Mouse (Mus musculus): ENCODE measurements around the gene Olfr1211. TPM values are rescaled to one million over a fixed set of nuclear protein-coding genes. Genes with fewer than 3 reads are reported as not detected.

Olfr1211 gene
- polyA plus RNA-seq (2015; fragmentation: Nextera tagmentation; extraction: Ambion mirVana), result not detected in 2 replicates

DNA sequence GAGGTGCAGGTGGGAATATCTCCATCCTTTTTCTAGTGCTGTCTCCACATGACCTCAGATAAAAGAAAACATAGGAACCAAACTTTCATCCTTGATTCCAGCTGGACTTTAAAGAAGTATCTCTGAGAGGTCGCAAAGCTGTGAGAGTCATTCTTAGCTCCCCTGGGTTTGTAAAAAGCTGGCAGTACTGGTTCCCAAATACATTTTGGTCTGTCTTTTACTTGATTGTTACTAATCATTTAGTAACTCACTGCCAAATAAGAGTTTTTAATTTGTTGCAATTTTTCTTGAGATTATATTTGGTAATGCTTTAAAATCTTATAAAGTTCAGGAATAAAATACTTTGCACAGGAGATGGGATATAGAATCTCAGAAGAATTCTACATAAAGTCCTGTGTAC is at the start of gene Olfr1211:
TSS of gene Olfr1211 (minus strand) at position 101 of the 400 bp plus-strand sequence.
- H3K4me2 ChIP-seq (replicated peaks), result no peak within 1 kb of the TSS
- H3K9ac ChIP-seq (replicated peaks), result no peak within 1 kb of the TSS
- no peak for ATAC-seq (replicated peaks)
- no peaks in the 10 kb centered on the region for H3K9me3 ChIP-seq
- no peaks in the 10 kb centered on the region for H3K4me1 ChIP-seq
- H3K27me3 ChIP-seq, result no peaks in the 10 kb centered on the region
- WGBS, result 87% methylated on average over 1 of the region's 1 CpGs
- H3K36me3 ChIP-seq, result no peaks in the 10 kb centered on the region
- no peak within 1 kb of the TSS for H3K27ac ChIP-seq (replicated peaks)
- no peak within 1 kb of the TSS for H3K4me3 ChIP-seq

DNA sequence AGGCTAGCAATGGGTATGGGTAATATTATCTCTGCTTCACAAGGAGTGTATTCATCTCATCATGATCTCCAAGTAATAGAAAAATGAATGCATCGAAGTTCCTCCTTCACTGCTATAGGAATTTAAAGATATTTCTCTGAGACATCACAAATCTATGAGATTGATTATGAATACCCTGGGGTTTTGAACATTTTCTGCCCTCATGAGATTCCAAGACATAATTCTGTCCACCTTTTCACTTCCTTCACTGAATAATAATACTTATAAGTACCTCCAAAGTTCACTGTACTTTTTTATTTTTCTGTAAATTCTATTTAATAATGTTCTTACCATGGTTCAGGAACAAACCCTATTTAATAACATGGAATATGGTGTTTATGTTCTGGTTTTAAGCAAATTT is 42.3 kb upstream of the Olfr1211 start, which contains the start of gene Gm13762:
TSS of gene Gm13762 (minus strand) at position 101 of the 400 bp plus-strand sequence.
- Histone ChIP-seq H3K27ac (replicated peaks) (no peak within 1 kb of the TSS), H3K36me3 (no peaks in the 10 kb centered on the region), H3K9ac (replicated peaks) (no peak within 1 kb of the TSS), H3K27me3 (no peaks in the 10 kb centered on the region), H3K9me3 (no peaks in the 10 kb centered on the region), H3K4me2 (replicated peaks) (no peak within 1 kb of the TSS), H3K4me3 (no peak within 1 kb of the TSS), H3K4me1 (no peaks in the 10 kb centered on the region)
- 84% methylated on average over 1 of the region's 1 CpGs for WGBS
- ATAC-seq (replicated peaks), result no peak

DNA sequence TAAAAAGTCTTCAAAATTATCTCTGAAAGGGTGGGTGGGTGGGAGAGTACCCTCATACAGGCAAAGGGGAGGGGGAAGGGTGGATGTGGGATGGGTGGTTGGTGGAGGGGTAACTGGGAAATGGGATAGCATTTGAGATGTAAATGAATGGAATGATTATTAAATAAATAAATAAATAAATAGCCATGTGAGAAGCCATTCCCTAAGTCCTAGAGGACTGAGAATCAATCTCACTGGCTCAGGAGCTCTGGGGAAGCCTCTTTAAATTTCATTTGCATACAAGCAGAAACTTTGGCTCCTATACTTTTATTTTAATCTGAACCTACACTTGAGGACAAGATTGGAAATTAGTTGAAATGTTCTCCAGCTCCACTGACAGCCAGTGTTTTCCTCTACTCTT is 15.8 kb upstream of the Olfr1211 start, which contains the start of gene Olfr1212:
TSS of gene Olfr1212 (plus strand) at position 301 of the 400 bp plus-strand sequence.
- Histone ChIP-seq H3K4me1 (no peaks in the 10 kb centered on the region), H3K4me3 (no peak within 1 kb of the TSS), H3K9me3 (no peaks in the 10 kb centered on the region), H3K36me3 (no peaks in the 10 kb centered on the region), H3K27me3 (no peaks in the 10 kb centered on the region), H3K27ac (replicated peaks) (no peak within 1 kb of the TSS), H3K4me2 (replicated peaks) (no peak within 1 kb of the TSS), H3K9ac (replicated peaks) (no peak within 1 kb of the TSS)
- ATAC-seq (replicated peaks), result no peak

DNA sequence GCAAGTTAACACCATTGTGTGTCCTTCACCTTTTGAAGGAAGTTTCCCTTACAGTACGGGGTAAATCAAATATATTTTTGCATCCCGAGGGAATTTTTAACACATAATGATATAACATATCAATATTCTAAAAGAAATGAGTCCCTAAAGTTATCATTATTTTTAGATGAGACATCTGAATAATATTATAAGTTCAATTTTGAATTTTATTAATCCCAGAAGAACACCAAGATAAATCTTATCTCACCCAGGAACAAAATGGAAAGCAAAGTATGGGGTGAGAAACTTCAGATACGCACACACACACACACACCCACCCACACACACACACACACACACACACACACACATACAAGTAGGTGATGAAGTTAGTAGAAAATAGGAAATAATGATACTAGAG is 22.9 kb downstream of the Olfr1211 start, which contains the start of gene Olfr1209:
TSS of gene Olfr1209 (minus strand) at position 101 of the 400 bp plus-strand sequence.
- no peak for ATAC-seq (replicated peaks)
- H3K27ac ChIP-seq (replicated peaks), result no peak within 1 kb of the TSS
- WGBS, result 84% methylated on average over 3 of the region's 3 CpGs

DNA sequence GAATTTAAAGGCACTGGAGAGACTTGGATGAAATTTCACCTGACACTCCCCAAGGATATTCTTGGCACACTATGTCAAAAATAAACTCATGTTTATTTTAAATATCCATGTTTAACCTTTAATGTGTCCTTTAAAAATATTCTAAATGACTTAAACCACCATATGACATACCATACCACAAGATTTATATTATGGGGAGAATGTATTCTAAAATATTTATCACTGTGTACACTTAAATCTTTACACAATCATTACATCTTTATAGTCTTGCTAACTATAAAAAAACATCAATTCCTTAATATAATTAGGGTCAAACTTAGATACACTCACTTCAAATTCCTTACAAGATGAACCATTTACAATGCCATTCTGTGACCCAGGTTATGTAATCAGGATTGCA is 35.7 kb downstream of the Olfr1211 start, which contains the start of gene Olfr1208:
TSS of gene Olfr1208 (minus strand) at position 101 of the 400 bp plus-strand sequence.
- Histone ChIP-seq H3K9me3 (no peaks in the 10 kb centered on the region), H3K4me1 (no peaks in the 10 kb centered on the region), H3K36me3 (no peaks in the 10 kb centered on the region), H3K27ac (replicated peaks) (no peak within 1 kb of the TSS), H3K4me2 (replicated peaks) (no peak within 1 kb of the TSS), H3K4me3 (no peak within 1 kb of the TSS), H3K9ac (replicated peaks) (no peak within 1 kb of the TSS), H3K27me3 (no peaks in the 10 kb centered on the region)
- no peak for ATAC-seq (replicated peaks)

More for the DNA sequence above, 22.9 kb downstream of the Olfr1211 start, which contains the start of gene Olfr1209:
- Histone ChIP-seq H3K4me1 (no peaks in the 10 kb centered on the region), H3K9me3 (no peaks in the 10 kb centered on the region), H3K4me3 (no peak within 1 kb of the TSS), H3K27me3 (no peaks in the 10 kb centered on the region), H3K4me2 (replicated peaks) (no peak within 1 kb of the TSS), H3K36me3 (no peaks in the 10 kb centered on the region), H3K9ac (replicated peaks) (no peak within 1 kb of the TSS)

Other genes starting within 250 kb of the Olfr1211 start
- not detected in 2 replicates for gene Olfr1195, start 248.9 kb downstream of the Olfr1211 start, polyA plus RNA-seq (2015; fragmentation: Nextera tagmentation; extraction: Ambion mirVana)
- not detected in 2 replicates for gene Olfr1196, start 233.5 kb downstream of the Olfr1211 start, polyA plus RNA-seq (2015; fragmentation: Nextera tagmentation; extraction: Ambion mirVana)
- gene Olfr1197, start 205.7 kb downstream of the Olfr1211 start, polyA plus RNA-seq (2015; fragmentation: Nextera tagmentation; extraction: Ambion mirVana), result not detected in 2 replicates
- gene Olfr1198, start 186.7 kb downstream of the Olfr1211 start, polyA plus RNA-seq (2015; fragmentation: Nextera tagmentation; extraction: Ambion mirVana), result not detected in 2 replicates
- gene Olfr1199, start 177.6 kb downstream of the Olfr1211 start, polyA plus RNA-seq (2015; fragmentation: Nextera tagmentation; extraction: Ambion mirVana), result not detected in 2 replicates
- not detected in 2 replicates for gene Olfr1200, start 167.6 kb downstream of the Olfr1211 start, polyA plus RNA-seq (2015; fragmentation: Nextera tagmentation; extraction: Ambion mirVana)
- gene Olfr1201, start 145.1 kb downstream of the Olfr1211 start, polyA plus RNA-seq (2015; fragmentation: Nextera tagmentation; extraction: Ambion mirVana), result not detected in 2 replicates
- gene Olfr1202, start 123.6 kb downstream of the Olfr1211 start, polyA plus RNA-seq (2015; fragmentation: Nextera tagmentation; extraction: Ambion mirVana), result not detected in 2 replicates
- gene Olfr1205, start 108.4 kb downstream of the Olfr1211 start, polyA plus RNA-seq (2015; fragmentation: Nextera tagmentation; extraction: Ambion mirVana), result not detected in 2 replicates
- not detected in 2 replicates for gene Olfr1204, start 88.8 kb downstream of the Olfr1211 start, polyA plus RNA-seq (2015; fragmentation: Nextera tagmentation; extraction: Ambion mirVana)
- not detected in 2 replicates for gene Olfr1206, start 74.9 kb downstream of the Olfr1211 start, polyA plus RNA-seq (2015; fragmentation: Nextera tagmentation; extraction: Ambion mirVana)
- gene Olfr1208, start 35.8 kb downstream of the Olfr1211 start, polyA plus RNA-seq (2015; fragmentation: Nextera tagmentation; extraction: Ambion mirVana), result not detected in 2 replicates
- not detected in 2 replicates for gene Olfr1209, start 23.0 kb downstream of the Olfr1211 start, polyA plus RNA-seq (2015; fragmentation: Nextera tagmentation; extraction: Ambion mirVana)
- not detected in 2 replicates for gene Olfr1212, start 15.9 kb upstream of the Olfr1211 start, polyA plus RNA-seq (2015; fragmentation: Nextera tagmentation; extraction: Ambion mirVana)
- not detected in 2 replicates for gene Gm13762, start 42.2 kb upstream of the Olfr1211 start, polyA plus RNA-seq (2015; fragmentation: Nextera tagmentation; extraction: Ambion mirVana)
- not detected in 2 replicates for gene Olfr1214, start 54.5 kb upstream of the Olfr1211 start, polyA plus RNA-seq (2015; fragmentation: Nextera tagmentation; extraction: Ambion mirVana)
- not detected in 2 replicates for gene Olfr1215, start 68.9 kb upstream of the Olfr1211 start, polyA plus RNA-seq (2015; fragmentation: Nextera tagmentation; extraction: Ambion mirVana)
- gene Olfr1216, start 80.2 kb upstream of the Olfr1211 start, polyA plus RNA-seq (2015; fragmentation: Nextera tagmentation; extraction: Ambion mirVana), result not detected in 2 replicates
- not detected in 2 replicates for gene Olfr1217, start 94.0 kb upstream of the Olfr1211 start, polyA plus RNA-seq (2015; fragmentation: Nextera tagmentation; extraction: Ambion mirVana)
- not detected in 2 replicates for gene Olfr1218, start 123.1 kb upstream of the Olfr1211 start, polyA plus RNA-seq (2015; fragmentation: Nextera tagmentation; extraction: Ambion mirVana)
- gene Olfr1219, start 145.4 kb upstream of the Olfr1211 start, polyA plus RNA-seq (2015; fragmentation: Nextera tagmentation; extraction: Ambion mirVana), result not detected in 2 replicates
- not detected in 2 replicates for gene Olfr1220, start 168.7 kb upstream of the Olfr1211 start, polyA plus RNA-seq (2015; fragmentation: Nextera tagmentation; extraction: Ambion mirVana)
- gene Olfr1221, start 179.2 kb upstream of the Olfr1211 start, polyA plus RNA-seq (2015; fragmentation: Nextera tagmentation; extraction: Ambion mirVana), result not detected in 2 replicates
- gene Olfr1222, start 194.9 kb upstream of the Olfr1211 start, polyA plus RNA-seq (2015; fragmentation: Nextera tagmentation; extraction: Ambion mirVana), result not detected in 2 replicates
- gene Olfr1223, start 213.4 kb upstream of the Olfr1211 start, polyA plus RNA-seq (2015; fragmentation: Nextera tagmentation; extraction: Ambion mirVana), result not detected in 2 replicates
- gene Olfr1224-ps1, start 226.0 kb upstream of the Olfr1211 start, polyA plus RNA-seq (2015; fragmentation: Nextera tagmentation; extraction: Ambion mirVana), result not detected in 2 replicates
- not detected in 2 replicates for gene Olfr1225, start 236.6 kb upstream of the Olfr1211 start, polyA plus RNA-seq (2015; fragmentation: Nextera tagmentation; extraction: Ambion mirVana)